ENCODE assay signal across 7 mouse cellular contexts in the genomic region with DNA sequence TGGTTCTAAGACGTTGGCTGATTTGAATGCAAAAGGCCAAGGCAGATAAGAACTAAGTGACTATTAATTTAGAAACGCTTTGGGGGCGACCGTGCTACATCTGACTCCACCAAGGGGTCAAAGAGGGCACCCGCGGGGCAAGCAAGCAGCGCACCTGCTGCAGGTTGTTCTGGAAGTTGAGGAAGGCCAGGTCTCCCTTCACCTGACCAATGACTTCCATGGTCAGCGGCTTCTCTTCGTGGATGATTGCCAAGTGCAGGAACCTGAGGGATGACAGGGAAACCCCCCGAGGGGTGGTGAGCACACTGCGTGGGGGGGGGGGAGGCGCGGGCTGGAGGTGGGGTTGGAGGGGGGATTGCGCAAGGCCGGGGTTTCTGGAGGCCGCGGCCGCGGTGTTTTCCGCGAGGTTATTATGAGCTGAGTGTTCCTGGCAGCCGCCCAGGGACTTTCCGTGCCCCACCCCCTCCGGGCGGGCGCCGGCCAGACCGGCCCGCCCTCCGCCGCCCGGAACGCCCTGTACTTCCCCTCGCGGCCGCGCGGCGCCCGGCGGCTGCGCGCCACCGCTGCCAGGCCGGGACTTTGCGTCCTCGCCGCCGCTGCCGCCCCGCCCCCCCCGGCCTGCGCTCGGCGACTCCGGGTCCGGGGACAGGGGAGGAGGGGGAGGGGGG. TPM values are rescaled to one million over a fixed set of nuclear protein-coding genes. Genes with fewer than 3 reads are reported as not detected.
A peak's percentile ranks its signal among the peaks of the same experiment; 100 is the strongest.
DNase-seq lines count a peak whose midpoint lies in the region; ATAC-seq lines count a peak whose summit lies in the region.

No protein-coding gene starts in this region.

- peaks cover 43% of the 10 kb centered on the region for H3K36me3 ChIP-seq in embryonic facial prominence, embryonic 10.5 days (replicated peaks)
- peaks cover 43% of the 10 kb centered on the region for H3K36me3 ChIP-seq in limb, embryonic 10.5 days
- H3K36me3 ChIP-seq in midbrain, embryonic 12.5 days = peaks cover 30% of the 10 kb centered on the region

- no peaks in the 10 kb centered on the region for H3K27me3 ChIP-seq in embryonic facial prominence, embryonic 10.5 days (replicated peaks; ENCODE audit: low read depth, poor library complexity, severe bottlenecking)
- H3K27me3 ChIP-seq in limb, embryonic 10.5 days (ENCODE audit: low read depth, poor library complexity, severe bottlenecking) = no peaks in the 10 kb centered on the region
- H3K27me3 ChIP-seq in midbrain, embryonic 12.5 days = no peaks in the 10 kb centered on the region

- H3K9me3 ChIP-seq in embryonic facial prominence, embryonic 10.5 days = no peaks in the 10 kb centered on the region
- no peaks in the 10 kb centered on the region for H3K9me3 ChIP-seq in limb, embryonic 10.5 days (replicated peaks)
- no peaks in the 10 kb centered on the region for H3K9me3 ChIP-seq in midbrain, embryonic 12.5 days

- peaks cover 42% of the 10 kb centered on the region for H3K4me1 ChIP-seq in embryonic facial prominence, embryonic 10.5 days
- peaks cover 27% of the 10 kb centered on the region for H3K4me1 ChIP-seq in limb, embryonic 10.5 days
- peaks cover 14% of the 10 kb centered on the region for H3K4me1 ChIP-seq in midbrain, embryonic 12.5 days

- 2% methylated on average over 57 of the region's 57 CpGs for WGBS in embryonic facial prominence, embryonic 10.5 days
- WGBS in limb, embryonic 10.5 days = 4% methylated on average over 55 of the region's 57 CpGs
- 2% methylated on average over 34 of the region's 57 CpGs for WGBS in midbrain, embryonic 12.5 days

- peak; percentile 17 for ATAC-seq in granulocyte monocyte progenitor cell, adult 5-6 weeks (replicated peaks; ENCODE audit: poor library complexity, severe bottlenecking)
- ATAC-seq in midbrain, embryonic 12.5 days (ENCODE audit: low FRiP score, low read depth) = peak; percentile 91

- peak overlapping the region; percentile 98 for H3K27ac ChIP-seq in embryonic facial prominence, embryonic 10.5 days (replicated peaks)
- H3K27ac ChIP-seq in limb, embryonic 10.5 days = peak overlapping the region; percentile 98
- H3K27ac ChIP-seq in midbrain, embryonic 12.5 days (replicated peaks) = peak overlapping the region; percentile 97

- H3K9ac ChIP-seq in midbrain, embryonic 12.5 days (replicated peaks) = peak overlapping the region; percentile 81

- H3K4me3 ChIP-seq in embryonic facial prominence, embryonic 10.5 days = peak overlapping the region; percentile 91
- peak overlapping the region; percentile 77 for H3K4me3 ChIP-seq in limb, embryonic 10.5 days
- H3K4me3 ChIP-seq in midbrain, embryonic 12.5 days = peak overlapping the region; percentile 91

- H3K4me2 ChIP-seq in midbrain, embryonic 12.5 days (replicated peaks) = peak overlapping the region; percentile 79

- peak; percentile 99 for DNase-seq in adrenal gland, postnatal 14 days
- DNase-seq in embryonic facial prominence, embryonic 10.5 days (ENCODE audit: low spot score) = peak; percentile 91
- peak; percentile 96 for DNase-seq in kidney, adult 11 months
- peak; percentile 88 for DNase-seq in limb, embryonic 10.5 days (ENCODE audit: low spot score)
- DNase-seq in skeletal muscle tissue, adult 2 months (ENCODE audit: low read depth, low spot score) = peak; percentile 98

RNA-seq across cellular contexts. Expression of a gene that starts 0.8 kb away (rescaled TPM):
- 95.5 and 107 TPM in 2 replicates for total RNA-seq in adrenal gland, postnatal 14 days (2021)
- 44.6 and 55.2 TPM in 2 replicates for polyA plus RNA-seq in embryonic facial prominence, embryonic 10.5 days (2016; fragmentation: Nextera tagmentation; extraction: Ambion mirVana)
- total RNA-seq in granulocyte monocyte progenitor cell, adult 5-6 weeks (2014; fragmentation: Nextera tagmentation) = 7.5 and 15.3 TPM in 2 replicates
- total RNA-seq in granulocyte monocyte progenitor cell, adult 5-6 weeks (2017) = 65.5 and 75.3 TPM in 2 replicates
- 38.0 and 56.9 TPM in 2 replicates for polyA plus RNA-seq in limb, embryonic 10.5 days (2016; fragmentation: Nextera tagmentation; extraction: Ambion mirVana)
- polyA plus RNA-seq in midbrain, embryonic 12.5 days (2016; fragmentation: Nextera tagmentation; extraction: Ambion mirVana) = 35.7 and 40.4 TPM in 2 replicates

Comparison
In these comparisons a context has a peak if more than half of its experiments do, and no peak if none do; other contexts are left out.
1. Peak in every context shown above with its lines: DNase-seq, ATAC-seq, H3K4me3 ChIP-seq and H3K27ac ChIP-seq.